Mouse (Mus musculus) ES-Bruce4 (cell line): Measurements from ENCODE around the gene Capn2. TPM values are rescaled to one million over a fixed set of nuclear protein-coding genes. Genes with fewer than 3 reads are reported as not detected.

Source experiments
- H3K27ac ChIP-seq: 2 replicates; pipeline ENCODE4 v1.5.1; 2012; ENCODE audit warnings: low read length, inconsistent platforms; ENCODE audit not compliant: insufficient read depth
- H3K27me3 ChIP-seq: 2 replicates; pipeline ENCODE4 v1.6.1; 2012; ENCODE audit warnings: mild to moderate bottlenecking, low read length, inconsistent platforms; ENCODE audit not compliant: control insufficient read depth, poor library complexity, insufficient read depth, severe bottlenecking
- H3K36me3 ChIP-seq: 2 replicates; pipeline ENCODE4 v1.6.1; 2012; ENCODE audit warnings: inconsistent platforms, mild to moderate bottlenecking, low read length, moderate library complexity; ENCODE audit not compliant: control insufficient read depth, poor library complexity, insufficient read depth, severe bottlenecking
- H3K4me1 ChIP-seq: one replicate; pipeline ENCODE4 v1.8.1; 2011; ENCODE audit warnings: low read length; ENCODE audit not compliant: control insufficient read depth, insufficient read depth
- H3K4me3 ChIP-seq: 2 replicates; pipeline ENCODE4 v1.5.1; 2011; ENCODE audit warnings: low read depth, mild to moderate bottlenecking, low read length
- H3K9ac ChIP-seq: 2 replicates; pipeline ENCODE4 v1.6.1; 2012; ENCODE audit warnings: low read depth, mild to moderate bottlenecking, inconsistent platforms; ENCODE audit not compliant: poor library complexity, severe bottlenecking
- H3K9me3 ChIP-seq: replicated peaks from 2 replicates; pipeline ENCODE4 v1.6.1; 2012; ENCODE audit warnings: mild to moderate bottlenecking, low read length, inconsistent platforms; ENCODE audit not compliant: control insufficient read depth, poor library complexity, insufficient read depth, severe bottlenecking
- CTCF ChIP-seq: IDR thresholded peaks from one replicate; pipeline ENCODE4 v1.8.1; 2011; ENCODE audit warnings: low read depth, low read length
- EP300 ChIP-seq: IDR thresholded peaks from 2 replicates; pipeline ENCODE4 v1.6.1; 2011; ENCODE audit warnings: low read depth, low read length; ENCODE audit not compliant: insufficient read depth
- POLR2A ChIP-seq: IDR thresholded peaks from one replicate; pipeline ENCODE4 v1.8.1; 2011; ENCODE audit warnings: low read length; ENCODE audit not compliant: insufficient read depth
- polyA plus RNA-seq: library from polyadenylated mRNA; stranded (reverse); fragments of >200 nt; gene quantifications from 2 replicates; pipeline ENCODE4 v1.2.4, GENCODE M21; 2011; ENCODE audit warnings: low read depth; ENCODE audit not compliant: missing spikeins, insufficient read depth, insufficient read length

Capn2 gene
- polyA plus RNA-seq, 1 experiment = 60.5 TPM

DNA sequence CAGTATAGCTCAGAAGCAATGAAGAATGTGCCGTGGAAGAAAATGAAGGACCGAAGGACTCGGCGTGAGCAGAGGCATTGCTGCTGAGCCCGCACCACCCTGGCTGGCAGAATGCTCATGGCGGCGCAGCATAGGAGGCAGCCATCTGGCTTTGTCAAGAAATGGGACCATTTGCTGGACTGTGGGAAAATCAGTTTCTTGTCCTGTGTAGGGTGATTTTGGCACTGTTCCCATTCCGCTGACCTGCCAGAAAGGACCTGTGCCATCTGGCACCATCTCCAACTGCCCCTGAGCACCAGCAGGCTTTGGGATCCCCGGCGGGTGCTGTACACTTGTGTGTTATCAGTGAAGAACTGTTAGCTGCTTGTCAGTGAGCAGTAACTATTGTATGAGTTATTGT is 55.6 kb downstream of the Capn2 start:
- Histone ChIP-seq H3K9ac (no peak overlapping the region), H3K27me3 (no peaks in the 10 kb centered on the region), H3K4me3 (no peak overlapping the region), H3K9me3 (no peaks in the 10 kb centered on the region), H3K36me3 (peaks cover 3% of the 10 kb centered on the region; the same call in 1 of the 2 replicates), H3K27ac (no peak overlapping the region), H3K4me1 (no peaks in the 10 kb centered on the region)
- TF ChIP-seq CTCF (no peak), EP300 (no peak), POLR2A (no peak)

DNA sequence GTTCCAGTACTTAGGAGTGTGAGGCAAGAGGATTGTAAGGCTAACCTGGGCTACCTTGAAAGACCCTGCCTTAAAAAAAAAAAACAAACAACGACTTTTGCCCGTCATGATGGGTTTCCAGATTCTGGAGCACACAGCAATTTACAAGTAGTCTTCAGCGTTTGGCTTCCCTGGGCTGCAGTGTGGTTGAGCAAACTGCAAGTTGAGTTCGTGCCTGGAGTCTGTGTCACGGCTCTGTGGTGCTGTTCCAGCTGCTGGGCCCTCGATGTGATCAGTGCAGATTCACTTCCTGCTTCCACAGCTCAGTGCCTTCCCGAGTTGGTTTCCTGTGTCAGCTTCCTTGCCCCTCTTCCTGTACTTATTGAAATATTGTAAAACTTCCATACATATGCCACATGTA is 56.1 kb downstream of the Capn2 start:
- Histone ChIP-seq H3K36me3 (peaks cover 3% of the 10 kb centered on the region; the same call in 1 of the 2 replicates), H3K9me3 (no peaks in the 10 kb centered on the region), H3K9ac (no peak overlapping the region), H3K4me1 (no peaks in the 10 kb centered on the region), H3K27ac (no peak overlapping the region), H3K4me3 (no peak overlapping the region), H3K27me3 (no peaks in the 10 kb centered on the region)
- no peak for TF ChIP-seq POLR2A
- TF ChIP-seq CTCF = no peak
- no peak for TF ChIP-seq EP300

DNA sequence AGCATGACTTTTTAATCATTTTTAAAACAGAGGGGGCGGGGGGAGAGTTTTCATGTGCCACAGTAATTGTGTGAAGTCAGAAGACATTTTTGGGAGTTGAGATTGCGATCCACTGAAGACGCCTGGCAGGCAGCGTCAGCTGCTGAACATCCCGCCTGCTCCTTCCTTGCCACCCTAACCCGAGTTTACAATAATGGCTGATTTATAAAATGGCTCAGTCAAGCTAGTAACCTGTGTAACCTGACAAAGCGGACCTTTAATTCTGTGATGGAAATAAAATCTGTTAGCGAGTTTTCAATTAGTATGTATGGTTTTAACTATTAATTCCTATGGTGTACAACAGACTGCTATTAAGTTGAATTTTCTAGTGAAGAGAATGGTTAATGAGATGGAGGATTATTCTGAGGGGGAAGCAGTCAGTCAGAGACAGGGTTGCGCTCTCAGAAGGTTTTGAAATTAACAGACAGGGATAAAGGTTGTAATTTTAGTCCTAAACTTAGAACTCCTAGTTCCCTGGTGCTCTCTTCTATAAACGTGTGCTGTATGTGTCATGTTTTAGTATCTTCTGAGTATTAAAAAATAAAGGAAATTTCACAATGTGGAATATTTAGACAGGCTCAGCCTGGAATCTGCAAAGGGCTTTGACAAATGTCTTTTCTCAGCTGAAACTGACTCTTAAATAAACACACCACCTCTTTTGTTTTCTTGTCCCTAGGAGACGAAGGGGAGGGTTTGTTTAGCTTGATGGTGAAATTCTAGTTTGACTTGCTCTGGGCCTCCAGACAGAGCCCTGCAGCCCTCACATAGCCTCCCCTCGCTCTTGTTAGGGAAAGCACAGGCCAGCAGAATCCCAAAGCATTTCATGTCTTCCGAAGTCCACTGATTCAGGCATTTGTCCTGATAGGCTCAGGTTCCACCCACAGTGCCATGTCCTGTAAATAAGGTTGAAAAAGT is 56.8 kb downstream of the Capn2 start:
- Histone ChIP-seq H3K4me1 (no peaks in the 10 kb centered on the region), H3K9ac (no peak overlapping the region), H3K4me3 (no peak overlapping the region), H3K27me3 (no peaks in the 10 kb centered on the region), H3K9me3 (no peaks in the 10 kb centered on the region), H3K36me3 (peaks cover 5% of the 10 kb centered on the region; the same call in 1 of the 2 replicates), H3K27ac (no peak overlapping the region)
- no peak for TF ChIP-seq CTCF
- no peak for TF ChIP-seq POLR2A
- TF ChIP-seq EP300 = no peak

DNA sequence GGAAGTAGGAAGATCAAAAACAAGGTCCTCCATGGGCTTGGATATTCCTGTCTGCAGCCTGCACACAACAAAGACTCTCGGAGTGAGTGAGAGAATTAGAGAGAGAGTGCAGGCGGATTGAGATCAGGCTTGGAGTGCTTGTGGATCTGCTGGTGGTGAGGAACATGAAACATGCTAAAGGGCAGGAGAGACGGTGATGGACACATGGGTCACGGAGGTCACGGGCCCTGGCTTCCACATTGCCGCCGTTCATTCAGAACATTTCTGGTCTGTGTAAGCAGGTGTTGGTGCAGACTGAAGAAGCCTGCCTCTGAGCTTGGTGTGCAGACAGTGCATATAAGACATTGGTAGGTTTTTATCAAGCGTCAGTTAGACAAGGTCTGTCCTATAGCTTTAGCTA is 58.0 kb downstream of the Capn2 start:
- H3K9me3 ChIP-seq = no peaks in the 10 kb centered on the region
- H3K9ac ChIP-seq = no peak overlapping the region
- H3K27me3 ChIP-seq = no peaks in the 10 kb centered on the region
- peaks cover 8% of the 10 kb centered on the region; the same call in 1 of the 2 replicates for H3K36me3 ChIP-seq
- H3K4me3 ChIP-seq = no peak overlapping the region
- no peak overlapping the region for H3K27ac ChIP-seq
- H3K4me1 ChIP-seq = no peaks in the 10 kb centered on the region
- TF ChIP-seq POLR2A (no peak), CTCF (no peak), EP300 (no peak)

DNA sequence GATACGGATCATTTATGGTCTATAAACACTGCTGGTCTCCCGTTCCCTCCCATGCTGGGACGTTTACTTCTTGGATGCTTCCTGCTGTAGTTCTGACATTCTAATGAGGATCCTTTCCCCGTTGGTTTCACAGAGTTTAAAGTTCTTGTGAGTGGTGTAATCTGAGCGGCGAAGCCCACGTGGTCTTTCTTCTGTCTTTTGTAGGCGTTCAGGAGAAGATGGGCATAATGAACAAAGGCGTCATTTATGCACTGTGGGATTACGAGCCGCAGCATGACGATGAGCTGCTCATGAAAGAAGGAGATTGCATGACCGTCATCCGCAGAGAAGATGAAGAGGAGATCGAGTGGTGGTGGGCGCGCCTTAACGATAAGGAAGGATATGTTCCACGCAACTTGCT is 58.9 kb downstream of the Capn2 start:
- Histone ChIP-seq H3K4me3 (no peak overlapping the region), H3K27ac (no peak overlapping the region), H3K9me3 (no peaks in the 10 kb centered on the region), H3K4me1 (no peaks in the 10 kb centered on the region), H3K36me3 (peaks cover 12% of the 10 kb centered on the region; the same call in 1 of the 2 replicates), H3K9ac (no peak overlapping the region), H3K27me3 (no peaks in the 10 kb centered on the region)
- TF ChIP-seq POLR2A (no peak), CTCF (no peak)

DNA sequence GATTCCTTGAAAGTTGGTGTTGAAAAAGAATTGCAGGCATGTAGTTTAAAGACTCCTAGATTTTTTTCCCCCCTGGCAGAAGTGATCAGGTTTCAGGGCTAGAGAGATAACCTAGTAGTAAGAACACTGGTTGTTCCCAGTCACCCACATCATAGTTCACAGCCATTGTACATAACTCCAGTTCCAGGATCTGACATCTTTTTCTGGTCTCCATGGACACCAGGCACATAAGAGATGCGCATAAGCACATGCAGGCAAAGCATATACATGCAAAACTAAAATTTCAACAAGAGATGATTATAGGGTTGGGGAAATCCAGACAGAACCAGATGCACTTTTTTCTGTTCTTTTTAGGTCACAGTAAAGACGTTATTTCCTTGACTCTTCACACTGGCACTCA is 62.3 kb downstream of the Capn2 start:
- H3K27me3 ChIP-seq = no peaks in the 10 kb centered on the region
- TF ChIP-seq CTCF = no peak
- H3K9me3 ChIP-seq = no peaks in the 10 kb centered on the region
- H3K9ac ChIP-seq = no peak overlapping the region
- no peak overlapping the region for H3K27ac ChIP-seq
- H3K36me3 ChIP-seq = peaks cover 12% of the 10 kb centered on the region; the same call in 1 of the 2 replicates
- no peaks in the 10 kb centered on the region for H3K4me1 ChIP-seq
- no peak overlapping the region for H3K4me3 ChIP-seq
